Mouse (Mus musculus) liver, embryonic 15.5 days (tissue): ENCODE data around the gene Tnnt2. TPM values are rescaled to one million over a fixed set of nuclear protein-coding genes. Genes with fewer than 3 reads are reported as not detected.

ENCODE experiments used
- ATAC-seq: fragments of 200-750 bp; cut with Nextera tagmentation; 2 replicates; pipeline ENCODE4 v1.8.0; 2017; ENCODE audit warnings: moderate number of reproducible peaks, mild to moderate bottlenecking, moderate library complexity; ENCODE audit not compliant: insufficient read depth
- H3K27ac ChIP-seq: fragments of 300-500 bp; sonication (generic); replicated peaks from 2 replicates; pipeline ENCODE4 v1.5.1; 2015; ENCODE audit warnings: mild to moderate bottlenecking, inconsistent platforms
- H3K27me3 ChIP-seq: fragments of 300-500 bp; sonication (generic); 2 replicates; pipeline ENCODE4 v1.6.1; 2015; ENCODE audit warnings: mild to moderate bottlenecking, inconsistent platforms
- H3K36me3 ChIP-seq: fragments of 300-500 bp; sonication (generic); replicated peaks from 2 replicates; pipeline ENCODE4 v1.6.1; 2015; ENCODE audit warnings: moderate library complexity, mild to moderate bottlenecking, inconsistent platforms
- H3K4me1 ChIP-seq: fragments of 300-500 bp; sonication (generic); replicated peaks from 2 replicates; pipeline ENCODE4 v1.6.1; 2015; ENCODE audit warnings: inconsistent platforms
- H3K4me2 ChIP-seq: fragments of 300-500 bp; sonication (generic); 2 replicates; pipeline ENCODE4 v1.6.1; 2015; ENCODE audit warnings: moderate library complexity, mild to moderate bottlenecking, inconsistent platforms
- H3K4me3 ChIP-seq: fragments of 300-500 bp; sonication (generic); replicated peaks from 2 replicates; pipeline ENCODE4 v1.5.1; 2015; ENCODE audit warnings: mild to moderate bottlenecking, inconsistent platforms
- H3K9ac ChIP-seq: fragments of 300-500 bp; sonication (generic); 2 replicates; pipeline ENCODE4 v1.6.1; 2015; ENCODE audit warnings: moderate library complexity, mild to moderate bottlenecking, inconsistent platforms
- H3K9me3 ChIP-seq: fragments of 300-500 bp; sonication (generic); replicated peaks from 2 replicates; pipeline ENCODE4 v1.6.1; 2016; ENCODE audit warnings: inconsistent platforms
- WGBS: fragments of 180-500 bp; shearing (Covaris S2); methylation state at CpG from one replicate; pipeline ENCODE4 v1.1.7; 2015; ENCODE audit warnings: mixed read lengths; ENCODE audit not compliant: insufficient replicate concordance; 5-methylcytosine and 5-hydroxymethylcytosine counted together
- polyA plus RNA-seq: library from polyadenylated mRNA; unstranded; fragments of >200 nt; fragmentation: Nextera tagmentation; extraction: Ambion mirVana; gene quantifications from 2 replicates; pipeline ENCODE4 v1.2.1, GENCODE M21; 2015

Tnnt2 gene
- polyA plus RNA-seq, 1 experiment from 2014 or later, result 11.4 TPM

- Histone ChIP-seq H3K4me1 (peaks cover 8% of the 10 kb centered on the region; the same call in 1 of the 2 replicates), H3K36me3 (no peaks in the 10 kb centered on the region), H3K4me3 (no peak overlapping the region), H3K9ac (no peak overlapping the region), H3K27me3 (peaks cover 18% of the 10 kb centered on the region), H3K4me2 (no peak overlapping the region), H3K9me3 (no peaks in the 10 kb centered on the region), H3K27ac (no peak overlapping the region)
- peak; percentile 28; the same call in 1 of the 2 replicates for ATAC-seq
- WGBS, result 14% methylated on average over 8 of the region's 8 CpGs
Observed at GRCm38 (mm10) chr1:135800192-135800950, 35.8 kb upstream of the Tnnt2 start.

- 47% methylated on average over 10 of the region's 10 CpGs for WGBS
- no peak overlapping the region for H3K27ac ChIP-seq
Observed at GRCm38 (mm10) chr1:135807546-135807945, 28.6 kb upstream of the Tnnt2 start.

GRCm38 (mm10) chr1:135810180-135810579 is 26.0 kb upstream of the Tnnt2 start:
- no peak overlapping the region for H3K4me3 ChIP-seq
- no peaks in the 10 kb centered on the region for H3K4me1 ChIP-seq
- H3K9me3 ChIP-seq, result no peaks in the 10 kb centered on the region
- 49% methylated on average over 2 of the region's 2 CpGs for WGBS
- ATAC-seq, result no peak
- peaks cover 17% of the 10 kb centered on the region for H3K27me3 ChIP-seq
- H3K27ac ChIP-seq, result no peak overlapping the region
- H3K36me3 ChIP-seq, result no peaks in the 10 kb centered on the region
- no peak overlapping the region for H3K9ac ChIP-seq
- no peak overlapping the region for H3K4me2 ChIP-seq

More at GRCm38 (mm10) chr1:135807546-135807945, 28.6 kb upstream of the Tnnt2 start:
- peaks cover 6% of the 10 kb centered on the region; the same call in 1 of the 2 replicates for H3K27me3 ChIP-seq
- no peak overlapping the region for H3K9ac ChIP-seq
- no peak for ATAC-seq
- no peak overlapping the region for H3K4me3 ChIP-seq
- no peaks in the 10 kb centered on the region for H3K9me3 ChIP-seq
- H3K4me1 ChIP-seq, result no peaks in the 10 kb centered on the region
- no peaks in the 10 kb centered on the region for H3K36me3 ChIP-seq
- H3K4me2 ChIP-seq, result no peak overlapping the region

GRCm38 (mm10) chr1:135811016-135811646 is 25.0 kb upstream of the Tnnt2 start:
- Histone ChIP-seq H3K9ac (no peak overlapping the region), H3K4me3 (no peak overlapping the region), H3K36me3 (no peaks in the 10 kb centered on the region), H3K27ac (no peak overlapping the region), H3K4me1 (no peaks in the 10 kb centered on the region), H3K4me2 (no peak overlapping the region), H3K9me3 (no peaks in the 10 kb centered on the region), H3K27me3 (peaks cover 26% of the 10 kb centered on the region)
- WGBS, result 27% methylated on average over 7 of the region's 7 CpGs
- no peak for ATAC-seq

GRCm38 (mm10) chr1:135812205-135812604 is 23.9 kb upstream of the Tnnt2 start:
- peaks cover 37% of the 10 kb centered on the region for H3K27me3 ChIP-seq
- ATAC-seq, result no peak
- WGBS, result 59% methylated on average over 3 of the region's 3 CpGs
- H3K4me3 ChIP-seq, result no peak overlapping the region
- no peaks in the 10 kb centered on the region for H3K4me1 ChIP-seq
- no peaks in the 10 kb centered on the region for H3K9me3 ChIP-seq
- no peak overlapping the region for H3K9ac ChIP-seq
- H3K27ac ChIP-seq, result no peak overlapping the region
- H3K36me3 ChIP-seq, result no peaks in the 10 kb centered on the region
- H3K4me2 ChIP-seq, result no peak overlapping the region

GRCm38 (mm10) chr1:135812618-135813017 is 23.5 kb upstream of the Tnnt2 start:
- 23% methylated on average over 2 of the region's 2 CpGs for WGBS
- Histone ChIP-seq H3K27me3 (peaks cover 41% of the 10 kb centered on the region), H3K9ac (no peak overlapping the region), H3K4me2 (no peak overlapping the region), H3K9me3 (no peaks in the 10 kb centered on the region), H3K36me3 (no peaks in the 10 kb centered on the region), H3K4me3 (no peak overlapping the region), H3K27ac (no peak overlapping the region), H3K4me1 (no peaks in the 10 kb centered on the region)
- no peak for ATAC-seq

- H3K4me3 ChIP-seq, result no peak overlapping the region
- no peak overlapping the region for H3K9ac ChIP-seq
- no peaks in the 10 kb centered on the region for H3K36me3 ChIP-seq
- no peaks in the 10 kb centered on the region for H3K4me1 ChIP-seq
- H3K4me2 ChIP-seq, result no peak overlapping the region
- H3K27ac ChIP-seq, result no peak overlapping the region
- ATAC-seq, result no peak
- no peaks in the 10 kb centered on the region for H3K9me3 ChIP-seq
- H3K27me3 ChIP-seq, result peaks cover 46% of the 10 kb centered on the region
- WGBS, result 40% methylated on average over 4 of the region's 4 CpGs
Observed at GRCm38 (mm10) chr1:135813071-135813470, 23.1 kb upstream of the Tnnt2 start.

- 50% methylated on average over 5 of the region's 5 CpGs for WGBS
- no peaks in the 10 kb centered on the region for H3K36me3 ChIP-seq
- ATAC-seq, result no peak
- H3K27me3 ChIP-seq, result peaks cover 53% of the 10 kb centered on the region
- H3K4me1 ChIP-seq, result peaks cover 5% of the 10 kb centered on the region
- no peak overlapping the region for H3K9ac ChIP-seq
- no peak overlapping the region for H3K27ac ChIP-seq
- H3K4me2 ChIP-seq, result no peak overlapping the region
- H3K4me3 ChIP-seq, result no peak overlapping the region
- H3K9me3 ChIP-seq, result no peaks in the 10 kb centered on the region
Observed at GRCm38 (mm10) chr1:135813687-135814395, 22.3 kb upstream of the Tnnt2 start.

- no peak for ATAC-seq
- H3K27ac ChIP-seq, result no peak overlapping the region
Observed at GRCm38 (mm10) chr1:135814531-135814930, 21.6 kb upstream of the Tnnt2 start.

GRCm38 (mm10) chr1:135817595-135817994 is 18.6 kb upstream of the Tnnt2 start:
- H3K27ac ChIP-seq, result no peak overlapping the region
- 17% methylated on average over 4 of the region's 4 CpGs for WGBS
- no peak overlapping the region for H3K4me2 ChIP-seq
- no peaks in the 10 kb centered on the region for H3K9me3 ChIP-seq
- H3K9ac ChIP-seq, result no peak overlapping the region
- H3K4me3 ChIP-seq, result no peak overlapping the region
- peaks cover 7% of the 10 kb centered on the region for H3K4me1 ChIP-seq
- H3K36me3 ChIP-seq, result no peaks in the 10 kb centered on the region
- ATAC-seq, result no peak
- H3K27me3 ChIP-seq, result peaks cover 90% of the 10 kb centered on the region

More at GRCm38 (mm10) chr1:135814531-135814930, 21.6 kb upstream of the Tnnt2 start:
- Histone ChIP-seq H3K9me3 (no peaks in the 10 kb centered on the region), H3K4me3 (no peak overlapping the region), H3K27me3 (peaks cover 60% of the 10 kb centered on the region), H3K36me3 (no peaks in the 10 kb centered on the region), H3K9ac (no peak overlapping the region), H3K4me2 (no peak overlapping the region), H3K4me1 (peaks cover 7% of the 10 kb centered on the region)
- 50% methylated on average over 5 of the region's 5 CpGs for WGBS

- H3K27me3 ChIP-seq, result peaks cover 96% of the 10 kb centered on the region
- H3K36me3 ChIP-seq, result no peaks in the 10 kb centered on the region
- no peaks in the 10 kb centered on the region for H3K9me3 ChIP-seq
- no peak within 1 kb of the TSS for H3K9ac ChIP-seq
- ATAC-seq, result no peak
- H3K27ac ChIP-seq, result no peak within 1 kb of the TSS
- peak within 1 kb of the TSS; percentile 43 for H3K4me3 ChIP-seq
- peak within 1 kb of the TSS; percentile 64 for H3K4me2 ChIP-seq
- WGBS, result 1% methylated on average over 63 of the region's 63 CpGs
- peaks cover 7% of the 10 kb centered on the region for H3K4me1 ChIP-seq
Observed at GRCm38 (mm10) chr1:135818481-135819086, 17.6 kb upstream of the Tnnt2 start, which contains the start of gene Lad1. Gene Lad1 (plus strand): TSS chr1:135818598.
